Mouse (Mus musculus) heart, adult 8-10 months (tissue): ENCODE results near the gene Mapk8ip3. TPM values are rescaled to one million over a fixed set of nuclear protein-coding genes. Genes with fewer than 3 reads are reported as not detected.

Source experiments
- DNase-seq: peaks from one replicate; pipeline ENCODE4 v3.0.0; 2022; ENCODE audit warnings: low spot score
- total RNA-seq, 4 experiments: library from RNA; stranded (reverse); gene quantifications; 2 replicates each; pipeline ENCODE4 v1.2.4; 2022

Gene Mapk8ip3
- total RNA-seq, 4 experiments from 2014 or later, result 55.0 to 69.0 (median 62.5) TPM

GRCm38 (mm10) chr17:24885356-24886133 is 51.2 kb downstream of the Mapk8ip3 start:
- no peak for DNase-seq

- DNase-seq, result no peak
Observed at GRCm38 (mm10) chr17:24884391-24884790, 52.4 kb downstream of the Mapk8ip3 start.

- DNase-seq, result no peak
Observed at GRCm38 (mm10) chr17:24881738-24882440, 54.9 kb downstream of the Mapk8ip3 start.

- no peak for DNase-seq
Observed at GRCm38 (mm10) chr17:24878531-24878930, 58.2 kb downstream of the Mapk8ip3 start.

- DNase-seq, result peak; percentile 63
Observed at GRCm38 (mm10) chr17:24878117-24878397, 58.7 kb downstream of the Mapk8ip3 start.

- no peak for DNase-seq
Observed at GRCm38 (mm10) chr17:24877336-24878116, 59.3 kb downstream of the Mapk8ip3 start.

GRCm38 (mm10) chr17:24874989-24875388 is 61.8 kb downstream of the Mapk8ip3 start:
- DNase-seq, result no peak

- no peak for DNase-seq
Observed at GRCm38 (mm10) chr17:24874405-24874745, 62.4 kb downstream of the Mapk8ip3 start.

- DNase-seq, result no peak
Observed at GRCm38 (mm10) chr17:24873695-24874404, 62.9 kb downstream of the Mapk8ip3 start.

- DNase-seq, result no peak
Observed at GRCm38 (mm10) chr17:24867914-24868313, 68.9 kb downstream of the Mapk8ip3 start.

- no peak for DNase-seq
Observed at GRCm38 (mm10) chr17:24865776-24866175, 71.0 kb downstream of the Mapk8ip3 start, which contains the start of gene Igfals. Gene Igfals, plus strand, starts transcription at chr17:24865997.

GRCm38 (mm10) chr17:24861785-24862184 is 75.0 kb downstream of the Mapk8ip3 start:
- no peak for DNase-seq

GRCm38 (mm10) chr17:24860076-24860475 is 76.7 kb downstream of the Mapk8ip3 start:
- no peak for DNase-seq

- DNase-seq, result no peak
Observed at GRCm38 (mm10) chr17:24858967-24859366, 77.8 kb downstream of the Mapk8ip3 start.

- no peak for DNase-seq
Observed at GRCm38 (mm10) chr17:24857831-24858470, 78.8 kb downstream of the Mapk8ip3 start.

- no peak for DNase-seq
Observed at GRCm38 (mm10) chr17:24856589-24856988, 80.2 kb downstream of the Mapk8ip3 start.

GRCm38 (mm10) chr17:24855838-24856464 is 80.8 kb downstream of the Mapk8ip3 start:
- no peak for DNase-seq

GRCm38 (mm10) chr17:24851381-24852125 is 85.2 kb downstream of the Mapk8ip3 start:
- no peak for DNase-seq

GRCm38 (mm10) chr17:24850773-24851127 is 86.0 kb downstream of the Mapk8ip3 start:
- DNase-seq, result no peak
